Mouse (Mus musculus): ENCODE measurements around the gene Tpcn1. TPM values are rescaled to one million over a fixed set of nuclear protein-coding genes. Genes with fewer than 3 reads are reported as not detected.

The Tpcn1 gene
- polyA plus RNA-seq, 1 experiment from 2014 or later: 15.1 TPM

- WGBS: 68% methylated on average over 4 of the region's 4 CpGs
- Histone ChIP-seq H3K9me3 (no peaks in the 10 kb centered on the region), H3K4me3 (replicated peaks) (no peak overlapping the region), H3K4me1 (peaks cover 78% of the 10 kb centered on the region), H3K4me2 (no peak overlapping the region), H3K27me3 (no peaks in the 10 kb centered on the region; the same call in 1 of the 2 replicates), H3K27ac (peak overlapping the region; percentile 53; the same call in 1 of the 2 replicates), H3K36me3 (replicated peaks) (no peaks in the 10 kb centered on the region), H3K9ac (no peak overlapping the region; the same call in 1 of the 2 replicates)
- ATAC-seq (ENCODE audit: low FRiP score): no peak
These were observed 24.6 kb downstream of the Tpcn1 start for GRCm38 (mm10) chr5:120563914-120564311.

GRCm38 (mm10) chr5:120562956-120563913 is 25.2 kb downstream of the Tpcn1 start:
- Histone ChIP-seq H3K9me3 (no peaks in the 10 kb centered on the region), H3K27me3 (no peaks in the 10 kb centered on the region), H3K4me2 (no peak overlapping the region), H3K36me3 (replicated peaks) (no peaks in the 10 kb centered on the region), H3K27ac (peak overlapping the region; percentile 69), H3K9ac (no peak overlapping the region; the same call in none of the 2 replicates), H3K4me1 (peaks cover 75% of the 10 kb centered on the region), H3K4me3 (replicated peaks) (no peak overlapping the region)
- no peak for ATAC-seq (ENCODE audit: low FRiP score)
- WGBS: 67% methylated on average over 28 of the region's 28 CpGs

DNA sequence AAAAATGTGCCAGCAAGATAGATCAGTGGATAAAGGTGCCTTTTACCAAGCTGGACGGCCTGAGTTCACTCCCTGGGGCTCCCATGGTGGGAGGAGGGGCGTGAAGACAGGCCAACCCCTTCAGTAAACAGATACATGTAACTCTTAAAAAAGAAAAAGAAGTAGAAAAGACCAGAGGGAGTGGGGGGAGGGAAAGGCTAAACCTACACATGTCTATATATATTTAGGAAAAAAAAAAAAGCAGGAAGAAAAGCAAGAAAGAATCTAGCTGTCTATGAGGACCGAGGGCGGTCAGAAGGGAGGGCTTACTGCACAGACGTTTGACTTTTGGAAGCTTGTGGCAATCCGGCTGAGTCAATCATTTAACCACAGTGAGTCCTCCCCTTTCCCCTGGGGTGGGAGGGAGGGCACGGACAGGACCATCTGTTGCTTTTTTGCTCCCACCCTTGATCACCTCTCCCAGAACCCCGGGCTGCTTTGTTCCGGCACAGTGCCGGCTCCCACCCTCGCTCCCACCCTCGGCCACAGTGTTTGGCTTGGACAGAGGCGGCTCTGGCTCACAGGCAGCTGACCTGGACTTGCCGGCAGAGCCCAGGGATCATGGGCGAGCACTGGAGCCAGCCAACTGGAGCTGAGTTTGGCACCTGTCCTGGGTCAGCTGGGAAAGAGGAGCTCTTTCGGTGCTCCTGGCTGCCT is 27.7 kb downstream of the Tpcn1 start:
- 22% methylated on average over 16 of the region's 16 CpGs for whole genome bisulfite sequencing
- Histone ChIP-seq H3K4me1 (peaks cover 50% of the 10 kb centered on the region), H3K36me3 (replicated peaks) (peaks cover 6% of the 10 kb centered on the region), H3K9me3 (no peaks in the 10 kb centered on the region), H3K27ac (peak overlapping the region; percentile 6), H3K27me3 (no peaks in the 10 kb centered on the region), H3K4me2 (peak overlapping the region; percentile 1; the same call in 1 of the 2 replicates), H3K4me3 (replicated peaks) (no peak overlapping the region), H3K9ac (no peak overlapping the region)
- no peak for ATAC-seq (ENCODE audit: low FRiP score)

DNA sequence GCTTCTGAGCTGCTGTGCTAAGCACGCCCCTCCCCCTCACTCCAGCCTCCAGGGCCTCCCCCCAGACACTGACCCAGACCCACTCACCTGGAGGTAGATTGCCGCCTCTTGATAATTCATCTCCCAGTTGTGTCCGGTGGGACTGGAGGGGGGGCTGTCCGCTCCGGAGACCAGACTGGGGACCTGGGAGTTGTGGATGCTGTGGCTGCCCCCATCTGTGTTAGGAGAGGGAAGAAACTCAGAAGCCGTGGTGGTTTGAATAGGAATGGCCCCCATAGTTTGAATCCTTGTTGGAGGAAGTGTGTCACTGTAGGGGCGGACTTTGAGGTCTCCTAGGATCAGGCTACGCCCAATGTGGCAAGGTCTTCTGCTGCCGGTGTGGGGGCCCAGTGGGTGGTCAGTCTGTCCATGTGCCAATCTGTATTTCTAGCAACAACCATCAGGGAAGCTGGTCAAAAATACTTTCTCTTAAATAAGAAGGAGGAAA is 28.3 kb downstream of the Tpcn1 start:
- Histone ChIP-seq H3K9me3 (no peaks in the 10 kb centered on the region), H3K4me2 (no peak overlapping the region), H3K27me3 (no peaks in the 10 kb centered on the region), H3K4me3 (replicated peaks) (no peak overlapping the region), H3K9ac (no peak overlapping the region), H3K4me1 (peaks cover 45% of the 10 kb centered on the region), H3K27ac (0 out of 2 replicates have a peak overlapping the region, but pooled peaks have one; percentile 19), H3K36me3 (replicated peaks) (peaks cover 11% of the 10 kb centered on the region)
- ATAC-seq (ENCODE audit: low FRiP score): peak; percentile 28; the same call in 1 of the 2 replicates
- WGBS: 73% methylated on average over 9 of the region's 9 CpGs

GRCm38 (mm10) chr5:120558762-120559161 is 29.7 kb downstream of the Tpcn1 start:
- Histone ChIP-seq H3K4me2 (no peak overlapping the region), H3K9ac (peak overlapping the region; percentile 5; the same call in 1 of the 2 replicates), H3K4me1 (peaks cover 36% of the 10 kb centered on the region), H3K9me3 (no peaks in the 10 kb centered on the region), H3K4me3 (replicated peaks) (no peak overlapping the region), H3K36me3 (replicated peaks) (peaks cover 21% of the 10 kb centered on the region), H3K27ac (0 out of 2 replicates have a peak overlapping the region, but pooled peaks have one; percentile 1), H3K27me3 (no peaks in the 10 kb centered on the region)
- ATAC-seq (ENCODE audit: low FRiP score): no peak
- WGBS: 79% methylated on average over 14 of the region's 14 CpGs

- Histone ChIP-seq H3K4me2 (no peak overlapping the region), H3K36me3 (replicated peaks) (peaks cover 22% of the 10 kb centered on the region), H3K4me3 (replicated peaks) (no peak overlapping the region), H3K27me3 (no peaks in the 10 kb centered on the region), H3K9me3 (no peaks in the 10 kb centered on the region), H3K9ac (no peak overlapping the region), H3K27ac (no peak overlapping the region), H3K4me1 (peaks cover 29% of the 10 kb centered on the region)
- ATAC-seq (ENCODE audit: low FRiP score): no peak
- WGBS: 80% methylated on average over 8 of the region's 8 CpGs
These were observed 30.4 kb downstream of the Tpcn1 start for GRCm38 (mm10) chr5:120558041-120558440.

- no peak overlapping the region; the same call in 1 of the 2 replicates for H3K27ac ChIP-seq
- no peak overlapping the region for H3K4me2 ChIP-seq
- WGBS: 87% methylated on average over 24 of the region's 24 CpGs
- no peak overlapping the region for H3K9ac ChIP-seq
- peaks cover 19% of the 10 kb centered on the region for H3K4me1 ChIP-seq
- no peak for ATAC-seq (ENCODE audit: low FRiP score)
- H3K9me3 ChIP-seq: no peaks in the 10 kb centered on the region
- H3K36me3 ChIP-seq (replicated peaks): peaks cover 29% of the 10 kb centered on the region
- no peak overlapping the region for H3K4me3 ChIP-seq (replicated peaks)
- H3K27me3 ChIP-seq: no peaks in the 10 kb centered on the region
These were observed 32.6 kb downstream of the Tpcn1 start for GRCm38 (mm10) chr5:120555871-120556270.

GRCm38 (mm10) chr5:120550673-120551072 is 37.8 kb downstream of the Tpcn1 start:
- no peaks in the 10 kb centered on the region for H3K27me3 ChIP-seq
- 94% methylated on average over 5 of the region's 5 CpGs for WGBS
- H3K4me2 ChIP-seq: no peak overlapping the region
- H3K36me3 ChIP-seq (replicated peaks): peaks cover 25% of the 10 kb centered on the region
- H3K9me3 ChIP-seq: no peaks in the 10 kb centered on the region
- H3K4me1 ChIP-seq: no peaks in the 10 kb centered on the region
- no peak overlapping the region for H3K27ac ChIP-seq
- no peak overlapping the region for H3K9ac ChIP-seq
- ATAC-seq (ENCODE audit: low FRiP score): no peak
- H3K4me3 ChIP-seq (replicated peaks): no peak overlapping the region

DNA sequence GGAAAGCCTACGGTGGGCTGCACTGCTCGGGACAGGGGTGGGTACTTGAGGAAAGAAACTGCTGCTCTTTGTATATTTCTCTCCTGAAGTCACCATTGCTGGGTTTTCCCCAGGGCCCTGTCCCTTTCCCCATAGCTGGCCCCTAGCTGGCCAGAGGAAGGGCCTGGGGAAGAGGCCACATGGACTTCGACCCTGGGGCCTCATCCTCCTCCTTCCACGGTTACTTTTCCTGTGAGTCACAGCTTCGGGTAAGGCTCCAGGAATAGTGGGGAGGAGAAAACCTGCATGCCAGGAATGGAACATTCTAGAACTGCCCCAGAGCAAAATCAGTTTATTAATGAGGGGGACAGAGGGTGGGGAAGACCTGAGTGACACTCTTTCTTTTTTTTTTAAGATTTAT is 38.3 kb downstream of the Tpcn1 start:
- Histone ChIP-seq H3K36me3 (replicated peaks) (peaks cover 21% of the 10 kb centered on the region), H3K9ac (no peak overlapping the region), H3K9me3 (no peaks in the 10 kb centered on the region), H3K27ac (no peak overlapping the region), H3K4me2 (no peak overlapping the region), H3K4me1 (no peaks in the 10 kb centered on the region), H3K4me3 (replicated peaks) (no peak overlapping the region), H3K27me3 (no peaks in the 10 kb centered on the region)
- no peak for ATAC-seq (ENCODE audit: low FRiP score)
- 89% methylated on average over 5 of the region's 5 CpGs for WGBS

DNA sequence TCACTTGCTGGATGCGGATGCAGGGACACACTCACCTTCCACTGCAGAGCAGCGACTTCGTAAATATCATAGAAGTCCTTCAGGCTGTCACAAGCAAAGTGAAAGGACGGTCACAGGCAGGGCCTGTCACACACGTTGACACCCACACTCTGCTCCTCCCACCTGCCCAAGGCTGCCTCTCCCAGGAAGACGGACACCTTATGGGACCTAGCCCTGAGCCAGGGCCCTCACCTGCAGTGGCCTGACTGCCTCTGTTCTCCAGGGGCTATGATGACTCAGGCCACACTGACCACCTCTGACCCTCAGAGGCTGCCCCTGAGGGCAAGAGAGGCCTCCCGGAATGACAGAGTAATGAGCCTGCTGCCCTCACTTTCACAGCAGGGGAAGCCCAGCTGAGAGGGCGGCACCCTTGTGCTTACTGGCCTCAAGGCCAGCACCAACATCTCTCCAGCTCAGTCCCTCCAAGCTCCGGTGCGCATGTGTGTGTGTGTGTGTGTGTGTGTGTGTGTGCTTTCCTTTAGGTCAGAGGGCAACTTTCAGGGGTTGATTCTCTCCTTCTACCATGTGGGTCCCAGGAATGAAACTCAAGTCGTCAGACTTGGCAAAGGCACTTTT is 40.1 kb downstream of the Tpcn1 start:
- WGBS: 79% methylated on average over 11 of the region's 11 CpGs
- no peaks in the 10 kb centered on the region for H3K9me3 ChIP-seq
- H3K9ac ChIP-seq: no peak overlapping the region
- no peak overlapping the region for H3K4me3 ChIP-seq (replicated peaks)
- H3K4me2 ChIP-seq: no peak overlapping the region
- ATAC-seq (ENCODE audit: low FRiP score): no peak
- no peak overlapping the region for H3K27ac ChIP-seq
- no peaks in the 10 kb centered on the region for H3K4me1 ChIP-seq
- H3K27me3 ChIP-seq: no peaks in the 10 kb centered on the region
- H3K36me3 ChIP-seq (replicated peaks): peaks cover 17% of the 10 kb centered on the region

GRCm38 (mm10) chr5:120536632-120537031 is 51.8 kb downstream of the Tpcn1 start:
- ATAC-seq (ENCODE audit: low FRiP score): no peak
- Histone ChIP-seq H3K27ac (no peak overlapping the region), H3K4me2 (no peak overlapping the region), H3K9me3 (no peaks in the 10 kb centered on the region), H3K4me1 (peaks cover 24% of the 10 kb centered on the region), H3K9ac (no peak overlapping the region), H3K4me3 (replicated peaks) (no peak overlapping the region), H3K27me3 (no peaks in the 10 kb centered on the region), H3K36me3 (replicated peaks) (peaks cover 23% of the 10 kb centered on the region)
- WGBS: 63% methylated on average over 5 of the region's 5 CpGs

DNA sequence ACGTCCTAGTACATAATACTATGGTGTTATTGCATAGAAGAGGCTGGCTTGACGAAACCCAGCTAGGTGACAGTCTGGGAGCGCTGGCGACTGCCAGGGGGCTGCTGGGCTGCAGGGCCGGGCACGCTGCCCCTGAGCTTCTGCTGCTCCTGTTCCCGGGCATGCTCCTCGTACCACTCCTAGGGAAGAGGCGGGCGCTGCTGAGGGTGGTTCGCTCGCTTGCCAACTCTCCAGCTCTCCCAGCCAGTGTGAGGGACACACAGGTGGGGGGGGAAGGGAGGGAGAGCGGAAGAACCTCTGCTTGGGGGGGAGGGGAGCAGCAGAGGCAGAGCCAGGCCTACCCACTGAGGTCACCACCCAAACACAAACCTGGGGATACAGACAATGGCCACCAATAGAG is 52.4 kb downstream of the Tpcn1 start:
- peaks cover 23% of the 10 kb centered on the region for H3K36me3 ChIP-seq (replicated peaks)
- H3K27ac ChIP-seq: no peak overlapping the region; the same call in 1 of the 2 replicates
- no peaks in the 10 kb centered on the region for H3K27me3 ChIP-seq
- no peaks in the 10 kb centered on the region for H3K9me3 ChIP-seq
- H3K9ac ChIP-seq: no peak overlapping the region
- 65% methylated on average over 13 of the region's 13 CpGs for WGBS
- no peak overlapping the region for H3K4me3 ChIP-seq (replicated peaks)
- ATAC-seq (ENCODE audit: low FRiP score): no peak
- no peak overlapping the region for H3K4me2 ChIP-seq
- H3K4me1 ChIP-seq: peaks cover 24% of the 10 kb centered on the region

All from forebrain, embryonic 12.5 days (tissue).